25 mouse cellular contexts compared by ENCODE assay signal in genomic region chr14:121743787-121744417, GRCm38 (mm10). TPM values are rescaled to one million over a fixed set of nuclear protein-coding genes. Genes with fewer than 3 reads are reported as not detected.
DNase-seq lines count a peak whose midpoint lies in the region; ATAC-seq and TF ChIP-seq lines count a peak whose summit lies in the region.
"Had no signal": no experiment of that assay in that cellular context is flagged by ENCODE, and none has a peak within 500 bp of the region (broad histone marks: within the 10 kb centered on the region; RNA-seq: fewer than 3 reads in every experiment).

No protein-coding gene starts in this region.

- ATAC-seq in kidney, embryonic 14.5 days (ENCODE audit: low FRiP score, low TSS enrichment): peak; percentile 73
- ATAC-seq in kidney, embryonic 16.5 days (ENCODE audit: low FRiP score, low TSS enrichment): peak; percentile 74
- no peak for ATAC-seq in limb, embryonic 12.5 days (ENCODE audit: insufficient number of reproducible peaks, insufficient read depth, low FRiP score, low TSS enrichment, low read depth)
- ATAC-seq: activated CD4-positive, CD25-positive, alpha-beta regulatory T cell, adult 4 months; CD4-positive, CD25-positive, alpha-beta regulatory T cell, adult 4 months; forebrain, embryonic 13.5 days; forebrain, embryonic 15.5 days; Patski had no signal

- H3K27me3 ChIP-seq in cerebellum, adult 2 months (ENCODE audit: control insufficient read depth, insufficient read depth, low read length): no peaks in the 10 kb centered on the region
- H3K27me3 ChIP-seq in kidney, embryonic 14.5 days (ENCODE audit: control insufficient read depth, insufficient read depth, low read length): no peaks in the 10 kb centered on the region
- H3K27me3 ChIP-seq in kidney, embryonic 16.5 days (ENCODE audit: insufficient read depth, low read length): 0 out of 2 replicates have a peak, but pooled peaks cover 4% of the 10 kb centered on the region
- peaks cover 10% of the 10 kb centered on the region for H3K27me3 ChIP-seq in limb, embryonic 12.5 days
- H3K27me3 ChIP-seq in limb, embryonic 10.5 days (ENCODE audit: low read depth, poor library complexity, severe bottlenecking): no peaks in the 10 kb centered on the region
- H3K27me3 ChIP-seq: CH12.LX; embryonic facial prominence, embryonic 12.5 days; forebrain, embryonic 13.5 days; forebrain, embryonic 15.5 days; Patski had no signal

- no peak for DNase-seq in cerebellum, adult 2 months
- DNase-seq in cerebellum, postnatal 10 days: no peak
- no peak for DNase-seq in kidney, adult 9 months
- DNase-seq in kidney, adult 18-20 months: no peak
- DNase-seq in limb, embryonic 10.5 days (ENCODE audit: low spot score): no peak
- DNase-seq: adrenal gland, adult 8-10 months; adrenal gland, postnatal 14 days; adrenal gland, postnatal 36 days; B cell, adult 2 months; cerebellum, adult 11-12 months; cerebellum, adult 8-10 months; cerebellum, adult 9-11 months; cerebellum, postnatal 25 days had no signal

- TF ChIP-seq POLR2A in cerebellum, adult 2 months (IDR thresholded peaks at IDR 0.05; ENCODE audit: borderline replicate concordance, insufficient read depth, low read length): no peak

- H3K4me2 ChIP-seq in kidney, embryonic 14.5 days (replicated peaks; ENCODE audit: low read depth, low read length): no peak overlapping the region
- H3K4me2 ChIP-seq in kidney, embryonic 16.5 days (replicated peaks; ENCODE audit: low read depth, low read length): no peak overlapping the region
- H3K4me2 ChIP-seq in limb, embryonic 12.5 days: no peak overlapping the region
- H3K4me2 ChIP-seq: embryonic facial prominence, embryonic 12.5 days; forebrain, embryonic 13.5 days; forebrain, embryonic 15.5 days had no signal

- H3K36me3 ChIP-seq in kidney, embryonic 14.5 days (ENCODE audit: control insufficient read depth, insufficient read depth, low read length): no peaks in the 10 kb centered on the region
- no peaks in the 10 kb centered on the region for H3K36me3 ChIP-seq in kidney, embryonic 16.5 days (ENCODE audit: insufficient read depth, low read length)
- no peaks in the 10 kb centered on the region for H3K36me3 ChIP-seq in limb, embryonic 12.5 days
- H3K36me3 ChIP-seq in limb, embryonic 10.5 days: no peaks in the 10 kb centered on the region
- H3K36me3 ChIP-seq: embryonic facial prominence, embryonic 10.5 days; embryonic facial prominence, embryonic 12.5 days; forebrain, embryonic 15.5 days; G1E had no signal

- no peak overlapping the region for H3K4me3 ChIP-seq in cerebellum, adult 2 months (replicated peaks; ENCODE audit: insufficient read depth, low read depth, low read length)
- no peak overlapping the region for H3K4me3 ChIP-seq in kidney, embryonic 14.5 days (ENCODE audit: low read length)
- H3K4me3 ChIP-seq in kidney, embryonic 16.5 days (ENCODE audit: low read length): no peak overlapping the region
- no peak overlapping the region for H3K4me3 ChIP-seq in limb, embryonic 12.5 days (replicated peaks)
- no peak overlapping the region for H3K4me3 ChIP-seq in limb, embryonic 10.5 days
- H3K4me3 ChIP-seq: embryonic facial prominence, embryonic 10.5 days; embryonic facial prominence, embryonic 12.5 days; forebrain, embryonic 13.5 days; forebrain, embryonic 15.5 days had no signal

- no peak for TF ChIP-seq CTCF in cerebellum, adult 2 months (IDR thresholded peaks at IDR 0.05; ENCODE audit: borderline replicate concordance, insufficient read depth, low read depth, low read length)

- H3K4me1 ChIP-seq in cerebellum, adult 2 months (ENCODE audit: control insufficient read depth, insufficient read depth, low read length): peaks cover 48% of the 10 kb centered on the region
- peaks cover 12% of the 10 kb centered on the region for H3K4me1 ChIP-seq in kidney, embryonic 14.5 days (ENCODE audit: control insufficient read depth, insufficient read depth, low read length)
- peaks cover 22% of the 10 kb centered on the region for H3K4me1 ChIP-seq in kidney, embryonic 16.5 days (ENCODE audit: insufficient read depth, low read length)
- peaks cover 15% of the 10 kb centered on the region for H3K4me1 ChIP-seq in limb, embryonic 12.5 days (replicated peaks)
- peaks cover 9% of the 10 kb centered on the region for H3K4me1 ChIP-seq in limb, embryonic 10.5 days

- peak overlapping the region; percentile 35; the same call in 1 of the 2 replicates for H3K27ac ChIP-seq in cerebellum, adult 2 months (ENCODE audit: insufficient read depth, low read length)
- no peak overlapping the region for H3K27ac ChIP-seq in kidney, embryonic 14.5 days (ENCODE audit: low read depth, low read length)
- peak overlapping the region; percentile 3; the same call in 1 of the 2 replicates for H3K27ac ChIP-seq in kidney, embryonic 16.5 days (ENCODE audit: low read length)
- 0 out of 2 replicates have a peak overlapping the region, but pooled peaks have one; percentile 12 for H3K27ac ChIP-seq in limb, embryonic 12.5 days
- no peak overlapping the region for H3K27ac ChIP-seq in limb, embryonic 10.5 days
- H3K27ac ChIP-seq: embryonic facial prominence, embryonic 10.5 days; embryonic facial prominence, embryonic 12.5 days; forebrain, embryonic 13.5 days; forebrain, embryonic 15.5 days had no signal

- H3K9me3 ChIP-seq in kidney, embryonic 14.5 days (ENCODE audit: control insufficient read depth, low read length): no peaks in the 10 kb centered on the region
- H3K9me3 ChIP-seq in kidney, embryonic 16.5 days (ENCODE audit: low read length): no peaks in the 10 kb centered on the region
- no peaks in the 10 kb centered on the region for H3K9me3 ChIP-seq in limb, embryonic 12.5 days
- no peaks in the 10 kb centered on the region for H3K9me3 ChIP-seq in limb, embryonic 10.5 days (replicated peaks)
- H3K9me3 ChIP-seq: embryonic facial prominence, embryonic 10.5 days; embryonic facial prominence, embryonic 12.5 days; forebrain, embryonic 13.5 days; forebrain, embryonic 15.5 days; G1E had no signal

- H3K9ac ChIP-seq in kidney, embryonic 14.5 days (ENCODE audit: low read depth, low read length): no peak overlapping the region
- H3K9ac ChIP-seq in kidney, embryonic 16.5 days (replicated peaks; ENCODE audit: low read length): no peak overlapping the region
- H3K9ac ChIP-seq in limb, embryonic 12.5 days (replicated peaks): no peak overlapping the region
- H3K9ac ChIP-seq: embryonic facial prominence, embryonic 12.5 days; forebrain, embryonic 13.5 days; forebrain, embryonic 15.5 days had no signal

- 64% methylated on average over 9 of the region's 9 CpGs for WGBS in cerebellum, adult 2 months
- 21% methylated on average over 9 of the region's 9 CpGs for WGBS in kidney, embryonic 14.5 days
- 18% methylated on average over 9 of the region's 9 CpGs for WGBS in kidney, embryonic 16.5 days
- 33% methylated on average over 9 of the region's 9 CpGs for WGBS in limb, embryonic 12.5 days
- 70% methylated on average over 9 of the region's 9 CpGs for WGBS in limb, embryonic 10.5 days

RNA-seq across cellular contexts. Expression of gene Dock9, which starts 53.7 kb away (rescaled TPM):
- 140 TPM in 2 replicates for polyA plus RNA-seq in cerebellum, adult 2 months (2012; rRNA removed)
- 8.3 and 14.3 TPM in 2 replicates for polyA plus RNA-seq in kidney, embryonic 14.5 days (2014; fragmentation: Nextera tagmentation; extraction: Ambion mirVana)
- polyA plus RNA-seq in kidney, embryonic 16.5 days (2015; fragmentation: Nextera tagmentation; extraction: Ambion mirVana): 13.0 and 14.0 TPM in 2 replicates
- polyA plus RNA-seq in limb, embryonic 12.5 days (2016; fragmentation: Nextera tagmentation; extraction: Ambion mirVana): 5.1 and 6.4 TPM in 2 replicates
- 3.2 and 4.0 TPM in 2 replicates for polyA plus RNA-seq in limb, embryonic 10.5 days (2016; fragmentation: Nextera tagmentation; extraction: Ambion mirVana)

Comparison
In these comparisons a context has a peak if more than half of its experiments do, and no peak if none do; other contexts are left out.
1. H3K27ac ChIP-seq: peak in cerebellum, adult 2 months (single experiment), kidney, embryonic 16.5 days (single experiment) and limb, embryonic 12.5 days (single experiment); none in kidney, embryonic 14.5 days (single experiment) and limb, embryonic 10.5 days (single experiment).